Mouse (Mus musculus) kidney, embryonic 14.5 days (tissue): ENCODE results near the gene Aurkaip1. TPM values are rescaled to one million over a fixed set of nuclear protein-coding genes. Genes with fewer than 3 reads are reported as not detected.

Experiments
- ATAC-seq: fragments of 200-750 bp; cut with Nextera tagmentation; 2 replicates; pipeline ENCODE4 v1.8.0; 2017; ENCODE audit warnings: moderate number of reproducible peaks, mild to moderate bottlenecking, moderate TSS enrichment, moderate library complexity; ENCODE audit not compliant: low FRiP score, low TSS enrichment
- H3K27ac ChIP-seq: fragments of 300-500 bp; sonication (generic); 2 replicates; pipeline ENCODE4 v1.5.1; 2014; ENCODE audit warnings: low read depth, mild to moderate bottlenecking, low read length, moderate library complexity, mixed read lengths
- H3K27me3 ChIP-seq: fragments of 300-500 bp; sonication (generic); 2 replicates; pipeline ENCODE4 v1.6.1; 2014; ENCODE audit warnings: mild to moderate bottlenecking, low read length; ENCODE audit not compliant: control insufficient read depth, insufficient read depth
- H3K36me3 ChIP-seq: fragments of 300-500 bp; sonication (generic); 2 replicates; pipeline ENCODE4 v1.6.1; 2014; ENCODE audit warnings: low read length, mixed read lengths; ENCODE audit not compliant: control insufficient read depth, insufficient read depth
- H3K4me1 ChIP-seq: fragments of 300-500 bp; sonication (generic); 2 replicates; pipeline ENCODE4 v1.6.1; 2014; ENCODE audit warnings: low read length, mixed read lengths; ENCODE audit not compliant: control insufficient read depth, insufficient read depth
- H3K4me2 ChIP-seq: fragments of 300-500 bp; sonication (generic); replicated peaks from 2 replicates; pipeline ENCODE4 v1.6.1; 2014; ENCODE audit warnings: low read depth, mild to moderate bottlenecking, low read length
- H3K4me3 ChIP-seq: fragments of 300-500 bp; sonication (generic); 2 replicates; pipeline ENCODE4 v1.5.1; 2014; ENCODE audit warnings: mild to moderate bottlenecking, low read length
- H3K9ac ChIP-seq: fragments of 300-500 bp; sonication (generic); 2 replicates; pipeline ENCODE4 v1.6.1; 2014; ENCODE audit warnings: low read depth, mild to moderate bottlenecking, low read length, moderate library complexity
- H3K9me3 ChIP-seq: fragments of 300-500 bp; sonication (generic); 2 replicates; pipeline ENCODE4 v1.6.1; 2016; ENCODE audit warnings: low read length; ENCODE audit not compliant: control insufficient read depth
- WGBS: fragments of 180-500 bp; shearing (Covaris S2); extraction: QIAGEN DNeasy Blood & Tissue Kit; methylation state at CpG from one replicate; pipeline ENCODE4 v1.1.7; 2014; 5-methylcytosine and 5-hydroxymethylcytosine counted together
- polyA plus RNA-seq: library from polyadenylated mRNA; unstranded; fragments of >200 nt; fragmentation: Nextera tagmentation; extraction: Ambion mirVana; gene quantifications from 2 replicates; pipeline ENCODE4 v1.2.1, GENCODE M21; 2014

Aurkaip1 gene
- polyA plus RNA-seq, 1 experiment from 2014 or later = 134 TPM

DNA sequence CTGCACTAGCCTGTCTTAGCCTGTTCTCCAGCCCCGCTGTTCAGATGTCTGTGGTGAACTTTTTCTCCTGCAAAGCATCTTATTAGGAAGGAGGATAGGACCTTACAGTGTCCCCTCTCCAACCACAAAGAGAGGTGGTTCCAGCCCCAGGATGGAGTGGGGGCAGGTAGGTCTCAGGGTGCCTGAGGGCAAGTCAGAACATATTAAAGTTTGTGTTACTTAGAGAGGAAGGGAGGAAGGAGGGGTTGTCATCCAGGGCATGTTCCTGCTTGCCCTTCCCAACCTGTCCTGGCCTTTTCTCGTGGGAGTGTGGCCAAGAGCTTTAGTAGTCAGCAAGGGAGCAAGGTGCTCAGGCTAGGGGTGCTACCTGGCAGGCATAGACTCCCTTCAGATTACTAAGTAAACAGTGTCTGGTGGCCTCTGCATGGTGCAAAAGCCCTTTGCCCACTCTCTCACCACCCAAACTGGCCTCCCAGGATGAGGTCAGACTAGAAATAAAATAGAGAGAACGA is 40.4 kb upstream of the Aurkaip1 start:
- Histone ChIP-seq H3K4me2 (no peak overlapping the region), H3K9ac (no peak overlapping the region), H3K27ac (no peak overlapping the region), H3K36me3 (no peaks in the 10 kb centered on the region), H3K4me1 (no peaks in the 10 kb centered on the region), H3K27me3 (no peaks in the 10 kb centered on the region), H3K4me3 (no peak overlapping the region), H3K9me3 (no peaks in the 10 kb centered on the region)
- WGBS = 41% methylated on average over 3 of the region's 3 CpGs
- ATAC-seq = peak; percentile 37; the same call in 1 of the 2 replicates

DNA sequence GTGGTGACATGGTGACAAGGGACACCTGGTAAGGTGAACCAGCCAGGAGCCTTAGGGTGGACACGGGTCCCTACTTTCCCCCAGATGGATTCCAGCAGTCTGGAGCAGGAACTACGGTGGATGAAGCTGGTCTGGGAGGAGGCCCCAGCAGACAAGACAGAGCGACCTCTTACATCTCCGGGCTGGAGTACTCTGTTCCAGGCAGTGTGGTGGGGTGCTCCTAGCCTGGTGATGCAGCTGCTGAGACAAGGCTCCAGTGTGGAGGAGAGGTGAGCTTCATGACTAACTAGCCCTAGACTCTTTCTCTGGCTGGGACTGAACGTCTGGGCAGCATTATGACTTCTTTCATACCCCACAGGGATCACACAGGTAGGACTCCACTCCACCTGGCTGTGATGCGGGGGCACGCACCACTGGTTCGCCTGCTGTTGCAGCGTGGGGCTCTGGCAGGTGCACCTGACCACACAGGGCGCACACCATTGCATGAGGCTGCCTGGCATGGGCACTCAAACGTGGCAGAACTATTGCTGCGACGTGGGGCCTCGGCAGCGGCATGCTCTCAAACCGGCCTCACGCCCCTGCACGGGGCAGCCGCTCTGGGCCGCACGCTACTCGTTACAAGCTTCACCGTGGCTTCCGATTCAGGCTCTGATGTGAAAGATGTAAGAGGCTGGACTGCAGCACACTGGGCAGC is 39.7 kb upstream of the Aurkaip1 start:
- Histone ChIP-seq H3K9me3 (no peaks in the 10 kb centered on the region), H3K4me1 (no peaks in the 10 kb centered on the region), H3K36me3 (no peaks in the 10 kb centered on the region), H3K27ac (no peak overlapping the region), H3K9ac (no peak overlapping the region), H3K4me3 (no peak overlapping the region), H3K4me2 (peak overlapping the region; percentile 1; the same call in 1 of the 2 replicates), H3K27me3 (no peaks in the 10 kb centered on the region)
- 53% methylated on average over 24 of the region's 24 CpGs for WGBS
- ATAC-seq = peak; percentile 72

DNA sequence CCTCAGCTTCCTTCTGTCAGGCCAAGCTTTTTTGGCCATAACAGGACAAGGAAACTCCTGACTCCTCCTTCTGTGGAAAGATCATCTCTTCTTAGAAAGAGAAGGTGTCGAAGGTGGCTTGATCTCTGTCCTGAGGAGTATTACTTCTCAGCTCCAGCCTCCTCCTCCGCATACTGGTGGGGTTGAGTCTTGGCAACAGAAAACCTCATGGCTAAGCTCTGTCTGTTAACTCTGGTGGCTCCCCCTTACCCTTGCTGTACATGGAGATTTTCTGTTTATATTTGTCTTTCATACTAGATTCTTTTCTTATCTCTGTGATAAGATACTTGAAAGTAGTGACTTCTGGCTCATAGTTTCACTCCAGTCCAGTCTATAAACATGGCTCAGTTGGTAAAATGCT is 37.3 kb upstream of the Aurkaip1 start:
- ATAC-seq = no peak
- Histone ChIP-seq H3K4me3 (no peak overlapping the region), H3K9ac (no peak overlapping the region), H3K9me3 (no peaks in the 10 kb centered on the region), H3K27me3 (no peaks in the 10 kb centered on the region), H3K4me1 (no peaks in the 10 kb centered on the region), H3K27ac (no peak overlapping the region), H3K4me2 (no peak overlapping the region), H3K36me3 (no peaks in the 10 kb centered on the region)
- WGBS = 41% methylated on average over 2 of the region's 2 CpGs

DNA sequence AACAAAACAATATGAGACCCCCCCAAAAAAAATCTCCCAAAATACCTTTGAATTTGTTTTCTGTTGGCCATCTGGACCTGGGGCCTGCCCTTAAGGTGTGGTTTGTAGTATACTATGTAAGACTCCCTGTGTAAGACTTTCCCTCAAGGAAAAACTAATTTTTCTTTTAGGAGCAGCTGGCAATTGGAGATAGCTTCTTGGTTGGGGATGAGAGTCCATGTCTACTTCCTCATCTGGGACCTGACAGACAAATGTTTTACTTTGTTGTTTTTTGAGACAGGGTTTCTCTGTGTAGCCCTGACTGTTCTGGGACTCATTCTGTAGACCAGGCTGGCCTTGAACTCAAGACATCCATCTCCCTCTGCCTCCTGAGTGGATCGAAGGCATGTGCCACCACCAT is 29.0 kb upstream of the Aurkaip1 start:
- Histone ChIP-seq H3K4me1 (peaks cover 8% of the 10 kb centered on the region; the same call in 1 of the 2 replicates), H3K9ac (no peak overlapping the region), H3K4me3 (no peak overlapping the region), H3K36me3 (peaks cover 3% of the 10 kb centered on the region; the same call in 1 of the 2 replicates), H3K4me2 (no peak overlapping the region), H3K9me3 (no peaks in the 10 kb centered on the region), H3K27me3 (no peaks in the 10 kb centered on the region), H3K27ac (no peak overlapping the region)
- WGBS = 93% methylated on average over 1 of the region's 1 CpGs
- ATAC-seq = no peak

DNA sequence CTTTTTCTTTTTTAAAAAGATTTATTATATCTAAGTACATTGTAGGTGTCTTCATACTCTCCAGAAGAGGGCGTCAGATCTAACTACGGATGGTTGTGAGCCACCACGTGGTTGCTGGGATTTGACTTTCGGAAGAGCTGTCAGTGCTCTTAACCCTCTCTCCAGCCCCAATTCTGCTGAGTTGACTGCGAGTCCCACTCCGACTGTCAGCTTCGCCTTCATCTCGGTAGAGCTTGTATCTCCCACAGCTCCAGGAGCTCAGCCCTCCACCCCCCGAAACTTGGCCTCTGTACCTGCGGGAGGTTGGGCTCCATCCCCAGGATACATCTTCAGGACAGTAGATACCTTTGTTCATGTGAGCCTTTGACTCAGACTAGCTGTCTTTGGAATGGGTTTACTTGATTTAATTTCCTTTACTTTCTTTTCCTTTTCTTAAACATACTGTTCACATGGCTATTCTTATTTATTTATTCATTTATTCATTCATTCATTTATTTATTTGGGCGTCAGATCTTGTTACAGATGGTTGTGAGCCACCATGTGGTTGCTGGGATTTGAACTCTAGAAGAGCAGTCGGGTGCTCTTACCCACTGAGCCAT is 28.2 kb upstream of the Aurkaip1 start, which contains the start of gene Mrpl20:
Mrpl20 (plus strand) TSS at position 138 of the 599 bp plus-strand sequence.
- H3K9ac ChIP-seq = peak within 1 kb of the TSS; percentile 80
- peaks cover 9% of the 10 kb centered on the region for H3K36me3 ChIP-seq
- peak; percentile 47; the same call in 1 of the 2 replicates for ATAC-seq
- no peaks in the 10 kb centered on the region for H3K27me3 ChIP-seq
- peak within 1 kb of the TSS; percentile 53 for H3K4me2 ChIP-seq
- peak within 1 kb of the TSS; percentile 86 for H3K4me3 ChIP-seq
- peaks cover 8% of the 10 kb centered on the region; the same call in 1 of the 2 replicates for H3K4me1 ChIP-seq
- H3K27ac ChIP-seq = peak within 1 kb of the TSS; percentile 43; the same call in 1 of the 2 replicates
- WGBS = 11% methylated on average over 12 of the region's 12 CpGs
- no peaks in the 10 kb centered on the region for H3K9me3 ChIP-seq

DNA sequence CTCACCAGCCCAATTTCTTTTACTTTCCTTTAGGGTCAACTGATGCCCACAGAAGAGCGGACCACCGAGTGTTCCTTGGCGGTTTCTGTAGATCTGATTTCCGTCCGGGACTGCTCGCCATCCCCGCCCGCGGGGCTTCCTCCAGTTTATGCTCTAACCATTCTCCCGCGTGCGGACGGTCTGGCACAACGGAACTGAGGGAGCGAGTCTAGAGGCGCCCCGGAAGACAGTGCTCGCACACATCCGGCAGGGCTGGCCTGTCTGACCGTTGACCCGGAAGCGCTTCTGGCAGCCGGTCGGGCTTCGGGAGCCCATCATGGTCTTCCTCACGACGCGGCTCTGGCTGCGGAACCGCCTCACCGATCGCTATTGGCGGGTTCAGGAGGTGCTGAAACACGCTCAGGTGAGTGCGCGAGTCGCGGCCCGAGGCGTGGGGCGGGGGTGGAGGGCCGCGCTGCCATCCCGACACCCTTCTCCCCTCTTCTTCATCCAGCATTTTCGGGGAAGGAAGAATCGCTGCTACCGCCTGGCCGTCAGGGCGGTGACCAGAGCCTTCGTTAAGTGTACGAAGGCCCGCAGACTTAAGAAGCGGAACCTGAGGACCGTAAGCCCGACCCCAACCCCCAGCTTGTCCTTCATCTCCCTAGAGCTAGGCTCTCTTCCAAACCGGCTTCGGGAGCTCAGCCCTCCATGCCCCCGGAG is 27.6 kb upstream of the Aurkaip1 start:
- peak overlapping the region; percentile 53 for H3K4me2 ChIP-seq
- peak overlapping the region; percentile 80 for H3K9ac ChIP-seq
- peak overlapping the region; percentile 86 for H3K4me3 ChIP-seq
- peak; percentile 98 for ATAC-seq
- H3K9me3 ChIP-seq = no peaks in the 10 kb centered on the region
- H3K36me3 ChIP-seq = peaks cover 16% of the 10 kb centered on the region
- peak overlapping the region; percentile 43; the same call in 1 of the 2 replicates for H3K27ac ChIP-seq
- H3K27me3 ChIP-seq = no peaks in the 10 kb centered on the region
- H3K4me1 ChIP-seq = peaks cover 8% of the 10 kb centered on the region; the same call in 1 of the 2 replicates
- whole genome bisulfite sequencing = under 1% methylated on average over 58 of the region's 58 CpGs

DNA sequence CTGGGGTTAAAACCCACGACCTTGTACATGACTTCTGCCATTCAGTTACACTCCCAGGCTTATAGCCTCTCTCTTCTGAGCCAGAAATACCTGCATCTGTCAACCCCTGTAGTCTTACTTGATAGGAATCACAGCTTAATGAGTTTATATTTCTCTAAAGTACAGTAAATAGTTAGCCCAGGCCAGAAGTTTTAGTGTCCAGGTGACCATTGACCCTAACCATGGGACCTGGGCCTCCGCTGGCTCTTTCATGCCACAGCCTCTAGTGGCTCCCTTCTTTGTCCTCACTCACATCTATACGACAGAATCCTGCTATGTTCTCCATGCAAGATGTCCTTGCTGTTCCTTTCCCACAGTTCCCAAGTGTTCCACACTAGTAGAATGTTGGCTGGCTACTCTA is 23.2 kb upstream of the Aurkaip1 start:
- Histone ChIP-seq H3K27ac (no peak overlapping the region), H3K9ac (no peak overlapping the region), H3K4me3 (no peak overlapping the region), H3K27me3 (no peaks in the 10 kb centered on the region), H3K4me2 (no peak overlapping the region), H3K36me3 (peaks cover 39% of the 10 kb centered on the region), H3K9me3 (no peaks in the 10 kb centered on the region), H3K4me1 (peaks cover 8% of the 10 kb centered on the region; the same call in 1 of the 2 replicates)
- no peak for ATAC-seq
- 90% methylated on average over 3 of the region's 3 CpGs for WGBS

DNA sequence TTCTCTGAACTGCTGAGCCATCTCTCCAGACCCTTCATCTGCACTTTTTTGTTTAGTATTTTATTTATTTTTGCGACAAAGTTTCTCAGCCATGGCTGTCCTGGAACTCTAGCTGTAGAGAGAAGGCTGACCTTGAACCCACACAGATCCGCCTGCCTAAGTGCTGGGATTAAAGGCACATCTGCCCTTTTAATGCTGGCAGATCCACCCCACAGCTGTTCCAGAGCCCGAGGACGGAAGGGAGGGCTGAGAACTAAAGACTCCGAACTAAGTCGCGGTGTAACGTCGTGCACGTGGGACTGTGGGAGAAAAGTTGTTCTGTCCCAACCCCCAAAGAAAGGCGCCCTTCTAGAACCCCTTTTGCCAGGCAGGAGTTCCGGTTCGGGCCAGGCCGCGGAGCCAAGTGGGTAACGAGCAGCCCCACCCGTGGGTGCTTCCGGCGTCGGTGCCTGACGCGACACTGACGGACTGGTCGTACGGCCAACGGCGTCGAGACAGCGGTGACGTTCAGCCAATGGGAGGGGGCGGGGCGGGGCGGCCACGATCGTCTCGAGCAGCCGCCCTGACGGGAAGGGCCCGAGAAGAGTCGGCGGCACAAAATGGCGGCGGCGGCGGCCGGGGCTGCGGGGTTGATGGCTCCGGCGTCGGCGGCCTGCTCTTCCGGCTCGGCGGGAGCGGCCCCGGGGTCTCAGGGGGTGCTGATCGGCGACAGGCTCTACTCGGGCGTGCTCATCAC is 19.0 kb upstream of the Aurkaip1 start, which contains the start of gene Ccnl2:
Ccnl2 (plus strand) TSS at position 561 of the 736 bp plus-strand sequence.
- H3K9ac ChIP-seq = peak within 1 kb of the TSS; percentile 100
- peaks cover 71% of the 10 kb centered on the region for H3K36me3 ChIP-seq
- no peaks in the 10 kb centered on the region for H3K9me3 ChIP-seq
- no peaks in the 10 kb centered on the region for H3K27me3 ChIP-seq
- peak within 1 kb of the TSS; percentile 91 for H3K27ac ChIP-seq
- peak; percentile 99 for ATAC-seq
- peaks cover 10% of the 10 kb centered on the region for H3K4me1 ChIP-seq
- H3K4me3 ChIP-seq = peak within 1 kb of the TSS; percentile 100
- H3K4me2 ChIP-seq = peak within 1 kb of the TSS; percentile 92
- WGBS = under 1% methylated on average over 59 of the region's 60 CpGs
